Mouse (Mus musculus) cerebellum, postnatal 25 days (tissue): ENCODE measurements around the gene Cdkal1.

ENCODE experiments used
- DNase-seq, 2 experiments: peaks; one replicate each; pipeline ENCODE4 v3.0.0; 2021; ENCODE audit warnings: mixed read lengths in 2 of 2

Gene Cdkal1

GRCm38 (mm10) chr13:29572477-29572876 lies 283.0 kb downstream of the Cdkal1 start:
- DNase-seq, result no peak

- DNase-seq, result no peak
These were observed 289.8 kb downstream of the Cdkal1 start for GRCm38 (mm10) chr13:29565710-29566109.

GRCm38 (mm10) chr13:29559188-29559587 lies 296.3 kb downstream of the Cdkal1 start:
- DNase-seq, result peak in 1 of 2 experiments; percentile 33

GRCm38 (mm10) chr13:29555160-29555785 lies 300.2 kb downstream of the Cdkal1 start:
- no peak for DNase-seq

- DNase-seq, result no peak
These were observed 301.7 kb downstream of the Cdkal1 start for GRCm38 (mm10) chr13:29553792-29554191.

GRCm38 (mm10) chr13:29552322-29552870 lies 303.1 kb downstream of the Cdkal1 start:
- DNase-seq, result no peak

- no peak for DNase-seq
These were observed 304.6 kb downstream of the Cdkal1 start for GRCm38 (mm10) chr13:29550886-29551285.

- DNase-seq, result no peak
These were observed 305.3 kb downstream of the Cdkal1 start for GRCm38 (mm10) chr13:29550203-29550602.

GRCm38 (mm10) chr13:29549761-29550160 lies 305.7 kb downstream of the Cdkal1 start:
- DNase-seq, result peak in 1 of 2 experiments; percentile 14

- DNase-seq, result peak; percentile 36 to 59
These were observed 317.6 kb downstream of the Cdkal1 start for GRCm38 (mm10) chr13:29537906-29538305.

- DNase-seq, result no peak
These were observed 321.9 kb downstream of the Cdkal1 start for GRCm38 (mm10) chr13:29533586-29533985.

- DNase-seq, result no peak
These were observed 327.1 kb downstream of the Cdkal1 start for GRCm38 (mm10) chr13:29528344-29528743.

- no peak for DNase-seq
These were observed 334.2 kb downstream of the Cdkal1 start for GRCm38 (mm10) chr13:29521321-29521720.

GRCm38 (mm10) chr13:29514071-29514470 lies 341.4 kb downstream of the Cdkal1 start:
- DNase-seq, result no peak

- no peak for DNase-seq
These were observed 350.5 kb downstream of the Cdkal1 start for GRCm38 (mm10) chr13:29504861-29505568.

GRCm38 (mm10) chr13:29503147-29504044 lies 352.1 kb downstream of the Cdkal1 start:
- DNase-seq, result peak in 1 of 2 experiments; percentile 9

- no peak for DNase-seq
These were observed 352.9 kb downstream of the Cdkal1 start for GRCm38 (mm10) chr13:29502481-29503146.

- no peak for DNase-seq
These were observed 354.3 kb downstream of the Cdkal1 start for GRCm38 (mm10) chr13:29501173-29501572.

GRCm38 (mm10) chr13:29499750-29500149 lies 355.7 kb downstream of the Cdkal1 start:
- DNase-seq, result no peak

GRCm38 (mm10) chr13:29497286-29497685 lies 358.2 kb downstream of the Cdkal1 start:
- DNase-seq, result no peak

- no peak for DNase-seq
These were observed 365.1 kb downstream of the Cdkal1 start for GRCm38 (mm10) chr13:29490341-29490740.

- no peak for DNase-seq
These were observed 366.0 kb downstream of the Cdkal1 start for GRCm38 (mm10) chr13:29489476-29489875.
